In the genomic region with DNA sequence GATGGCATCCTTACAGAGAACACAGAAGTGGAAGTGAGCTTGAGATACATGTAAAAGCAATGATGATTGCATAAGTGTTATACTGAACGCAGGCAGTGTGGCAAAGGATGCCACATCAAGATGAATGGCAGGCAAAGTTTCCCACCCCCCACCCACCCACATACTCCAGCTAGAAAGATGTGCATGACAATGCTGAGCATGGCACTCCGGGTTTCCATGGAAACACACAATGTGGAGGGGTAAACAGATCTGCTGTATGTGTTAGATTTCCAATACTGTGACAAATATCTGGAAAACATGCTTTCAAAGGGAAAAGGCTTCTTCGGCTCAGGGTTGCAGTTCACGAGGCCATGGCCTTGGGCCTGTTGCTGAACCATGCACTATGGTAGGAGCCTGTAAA, we compare ENCODE assay signal across 20 mouse cellular contexts.
DNase-seq lines count a peak whose midpoint lies in the region; ATAC-seq lines count a peak whose summit lies in the region.
"Had no signal": no experiment of that assay in that cellular context is flagged by ENCODE, and none has a peak within 500 bp of the region (broad histone marks: within the 10 kb centered on the region; RNA-seq: fewer than 3 reads in every experiment).

No protein-coding gene starts in this region.

- ATAC-seq in forebrain, embryonic 14.5 days: no peak; the same call in 1 of the 2 replicates
- no peak for ATAC-seq in forebrain, embryonic 11.5 days (replicated peaks; ENCODE audit: low FRiP score)
- ATAC-seq: intestine, embryonic 16.5 days; liver, postnatal 0 days had no signal

- no peak overlapping the region for H3K9ac ChIP-seq in forebrain, embryonic 14.5 days (ENCODE audit: low read length)
- H3K9ac ChIP-seq in forebrain, embryonic 11.5 days (ENCODE audit: low read length): no peak overlapping the region
- H3K9ac ChIP-seq: embryonic facial prominence, embryonic 12.5 days; limb, embryonic 15.5 days; liver, postnatal 0 days; neural tube, embryonic 15.5 days had no signal

- no peak overlapping the region for H3K4me3 ChIP-seq in forebrain, embryonic 14.5 days (ENCODE audit: low read depth, low read length)
- H3K4me3 ChIP-seq in forebrain, embryonic 11.5 days (ENCODE audit: low read depth, low read length): no peak overlapping the region
- H3K4me3 ChIP-seq: embryonic facial prominence, embryonic 12.5 days; left cerebral cortex, adult 2 months; limb, embryonic 15.5 days; midbrain, embryonic 10.5 days; myocyte; neural tube, embryonic 15.5 days had no signal

- H3K27ac ChIP-seq in forebrain, embryonic 14.5 days (ENCODE audit: low read depth, low read length): no peak overlapping the region
- H3K27ac ChIP-seq in forebrain, embryonic 11.5 days (ENCODE audit: low read depth, low read length): no peak overlapping the region
- H3K27ac ChIP-seq: embryonic facial prominence, embryonic 12.5 days; left cerebral cortex, adult 2 months; limb, embryonic 15.5 days; midbrain, embryonic 10.5 days; neural tube, embryonic 15.5 days had no signal

- H3K36me3 ChIP-seq in forebrain, embryonic 14.5 days (ENCODE audit: control insufficient read depth, insufficient read depth, low read length): no peaks in the 10 kb centered on the region
- H3K36me3 ChIP-seq in forebrain, embryonic 11.5 days (ENCODE audit: control insufficient read depth, insufficient read depth, low read length): no peaks in the 10 kb centered on the region
- H3K36me3 ChIP-seq: embryonic facial prominence, embryonic 12.5 days; limb, embryonic 15.5 days; midbrain, embryonic 10.5 days; neural tube, embryonic 15.5 days had no signal

- DNase-seq in forebrain, embryonic 14.5 days (ENCODE audit: low spot score): peak; percentile 66
- DNase-seq in forebrain, embryonic 11.5 days (ENCODE audit: low spot score): no peak
- peak; percentile 37 to 74 for DNase-seq in layer of hippocampus, adult 18-20 months (ENCODE audit: low spot score in 2 of 2)
- no peak for DNase-seq in layer of hippocampus, postnatal 10 days (ENCODE audit: low spot score in 2 of 2)
- DNase-seq in right cerebral cortex, postnatal 10 days (ENCODE audit: low spot score in 2 of 2): peak; percentile 43 to 64
- DNase-seq in right cerebral cortex, postnatal 14 days: no peak
- peak; percentile 45 for DNase-seq in telencephalon, adult 2 months (ENCODE audit: low read depth, low spot score)
- DNase-seq in B cell, adult 2 months: no peak
- DNase-seq: adrenal gland, adult 8-10 months; cerebellum, adult 2 months; heart, adult 18-20 months; liver, postnatal 0 days; retina, postnatal 1 day had no signal

- H3K27me3 ChIP-seq in forebrain, embryonic 14.5 days (replicated peaks; ENCODE audit: control insufficient read depth, insufficient read depth, low read length): no peaks in the 10 kb centered on the region
- no peaks in the 10 kb centered on the region for H3K27me3 ChIP-seq in forebrain, embryonic 11.5 days (ENCODE audit: control insufficient read depth, insufficient read depth, low read length)
- H3K27me3 ChIP-seq: embryonic facial prominence, embryonic 12.5 days; limb, embryonic 15.5 days; neural tube, embryonic 15.5 days had no signal

- H3K4me1 ChIP-seq in forebrain, embryonic 14.5 days (ENCODE audit: control insufficient read depth, insufficient read depth, low read length): 0 out of 2 replicates have a peak, but pooled peaks cover 3% of the 10 kb centered on the region
- no peaks in the 10 kb centered on the region for H3K4me1 ChIP-seq in forebrain, embryonic 11.5 days (replicated peaks; ENCODE audit: control insufficient read depth, insufficient read depth, low read length)
- H3K4me1 ChIP-seq: embryonic facial prominence, embryonic 12.5 days; limb, embryonic 15.5 days had no signal

- H3K9me3 ChIP-seq in forebrain, embryonic 14.5 days (replicated peaks; ENCODE audit: control insufficient read depth, low read length): no peaks in the 10 kb centered on the region
- H3K9me3 ChIP-seq in forebrain, embryonic 11.5 days (ENCODE audit: control insufficient read depth, low read length): no peaks in the 10 kb centered on the region
- H3K9me3 ChIP-seq: embryonic facial prominence, embryonic 12.5 days; limb, embryonic 15.5 days; midbrain, embryonic 10.5 days; neural tube, embryonic 15.5 days had no signal

- no peak overlapping the region for H3K4me2 ChIP-seq in forebrain, embryonic 14.5 days (ENCODE audit: low read length)
- H3K4me2 ChIP-seq in forebrain, embryonic 11.5 days (ENCODE audit: low read depth, low read length, severe bottlenecking): no peak overlapping the region
- H3K4me2 ChIP-seq: embryonic facial prominence, embryonic 12.5 days; limb, embryonic 15.5 days; neural tube, embryonic 15.5 days had no signal

- WGBS in forebrain, embryonic 14.5 days: 85% methylated on average over 4 of the region's 4 CpGs
- 88% methylated on average over 4 of the region's 4 CpGs for WGBS in forebrain, embryonic 11.5 days

Comparison
In these comparisons a context has a peak if more than half of its experiments do, and no peak if none do; other contexts are left out.
1. DNase-seq: peak in forebrain, embryonic 14.5 days (single experiment), layer of hippocampus, adult 18-20 months (2 of 2), right cerebral cortex, postnatal 10 days (2 of 2) and telencephalon, adult 2 months (single experiment); none in forebrain, embryonic 11.5 days (single experiment), layer of hippocampus, postnatal 10 days (0 of 2), right cerebral cortex, postnatal 14 days (single experiment) and B cell, adult 2 months (0 of 2).